Mouse (Mus musculus) cerebellum, adult 2 months (tissue): ENCODE results near the gene Olfml1.

Experiments
- CTCF ChIP-seq: fragments of 200-500 bp; IDR thresholded peaks from 2 replicates; pipeline ENCODE4 v1.5.1; 2011; ENCODE audit warnings: low read depth, mild to moderate bottlenecking, control low read depth, low read length, moderate library complexity, borderline replicate concordance; ENCODE audit not compliant: insufficient read depth
- POLR2A ChIP-seq: fragments of 200-500 bp; IDR thresholded peaks from 2 replicates; pipeline ENCODE4 v1.6.1; 2011; ENCODE audit warnings: low read length, control low read depth, borderline replicate concordance; ENCODE audit not compliant: insufficient read depth

- TF ChIP-seq CTCF (no peak), POLR2A (no peak)
Observed at GRCm38 (mm10) chr7:107597956-107598355, 30.7 kb downstream of the Olfml1 start.
